Mouse (Mus musculus) lung, adult 2 months (tissue): ENCODE data around the gene Gpr68. TPM values are rescaled to one million over a fixed set of nuclear protein-coding genes. Genes with fewer than 3 reads are reported as not detected.

Experiments
- DNase-seq: peaks from one replicate; pipeline ENCODE4 v3.0.0; 2022
- H3K4me1 ChIP-seq: fragments of 200-500 bp; 2 replicates; pipeline ENCODE4 v1.6.1; 2011; ENCODE audit warnings: low read length; ENCODE audit not compliant: control insufficient read depth, insufficient read depth
- H3K4me3 ChIP-seq: fragments of 200-500 bp; replicated peaks from 2 replicates; pipeline ENCODE3; 2011; ENCODE audit warnings: low read depth, mild to moderate bottlenecking, control low read depth, low read length; ENCODE audit errors: extremely low read depth
- CTCF ChIP-seq: fragments of 200-500 bp; IDR thresholded peaks from 2 replicates; pipeline ENCODE4 v1.5.1; 2011; ENCODE audit warnings: mild to moderate bottlenecking, low read length, control low read depth; ENCODE audit not compliant: insufficient read depth
- POLR2A ChIP-seq: fragments of 200-500 bp; IDR thresholded peaks from 2 replicates; pipeline ENCODE4 v1.6.1; 2011; ENCODE audit warnings: low read depth, mild to moderate bottlenecking, control low read depth, low read length, borderline replicate concordance; ENCODE audit errors: extremely low read depth
- WGBS: fragments of 180-500 bp; shearing (Covaris S2); methylation state at CpG from one replicate; pipeline ENCODE4 v1.1.7; 2018; 5-methylcytosine and 5-hydroxymethylcytosine counted together
- polyA plus RNA-seq: library from polyadenylated mRNA; depleted of rRNA; stranded (reverse); fragments of >200 nt; gene quantifications from 2 replicates; pipeline ENCODE4 v1.2.3, GENCODE M21; 2012

Gpr68 gene
- polyA plus RNA-seq, 1 experiment: 3.2 TPM

DNA sequence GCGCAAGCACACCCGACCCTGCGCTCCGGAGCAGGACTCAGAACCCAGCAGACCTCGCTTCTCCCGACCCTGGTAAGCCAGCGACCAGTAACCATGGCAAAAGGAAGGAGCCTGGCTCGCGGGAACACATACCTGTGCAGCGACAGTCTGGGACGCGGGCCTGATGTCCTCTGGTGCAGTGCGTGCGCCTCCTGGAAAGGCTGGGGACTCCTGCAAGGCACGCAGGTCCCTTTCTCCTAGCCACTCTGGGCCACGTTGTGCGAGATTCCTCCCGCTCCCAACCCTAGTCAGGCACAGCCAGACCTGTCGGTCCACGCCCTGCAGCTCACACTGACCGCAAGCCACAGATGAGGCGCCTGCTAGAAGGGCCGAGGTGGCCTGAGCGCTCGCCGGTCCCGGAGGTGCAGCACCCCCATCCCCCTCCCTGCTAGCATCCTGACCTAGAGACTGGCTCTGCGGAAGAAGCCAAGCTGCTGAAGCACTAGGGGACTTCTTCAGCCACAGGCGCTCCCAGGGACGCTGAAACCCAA lies 8.8 kb downstream of the Gpr68 start:
- TF ChIP-seq CTCF: no peak
- no peak for TF ChIP-seq POLR2A
- Histone ChIP-seq H3K4me1 (no peaks in the 10 kb centered on the region), H3K4me3 (peak overlapping the region; percentile 4)
- 2% methylated on average over 30 of the region's 30 CpGs for WGBS
- no peak for DNase-seq

DNA sequence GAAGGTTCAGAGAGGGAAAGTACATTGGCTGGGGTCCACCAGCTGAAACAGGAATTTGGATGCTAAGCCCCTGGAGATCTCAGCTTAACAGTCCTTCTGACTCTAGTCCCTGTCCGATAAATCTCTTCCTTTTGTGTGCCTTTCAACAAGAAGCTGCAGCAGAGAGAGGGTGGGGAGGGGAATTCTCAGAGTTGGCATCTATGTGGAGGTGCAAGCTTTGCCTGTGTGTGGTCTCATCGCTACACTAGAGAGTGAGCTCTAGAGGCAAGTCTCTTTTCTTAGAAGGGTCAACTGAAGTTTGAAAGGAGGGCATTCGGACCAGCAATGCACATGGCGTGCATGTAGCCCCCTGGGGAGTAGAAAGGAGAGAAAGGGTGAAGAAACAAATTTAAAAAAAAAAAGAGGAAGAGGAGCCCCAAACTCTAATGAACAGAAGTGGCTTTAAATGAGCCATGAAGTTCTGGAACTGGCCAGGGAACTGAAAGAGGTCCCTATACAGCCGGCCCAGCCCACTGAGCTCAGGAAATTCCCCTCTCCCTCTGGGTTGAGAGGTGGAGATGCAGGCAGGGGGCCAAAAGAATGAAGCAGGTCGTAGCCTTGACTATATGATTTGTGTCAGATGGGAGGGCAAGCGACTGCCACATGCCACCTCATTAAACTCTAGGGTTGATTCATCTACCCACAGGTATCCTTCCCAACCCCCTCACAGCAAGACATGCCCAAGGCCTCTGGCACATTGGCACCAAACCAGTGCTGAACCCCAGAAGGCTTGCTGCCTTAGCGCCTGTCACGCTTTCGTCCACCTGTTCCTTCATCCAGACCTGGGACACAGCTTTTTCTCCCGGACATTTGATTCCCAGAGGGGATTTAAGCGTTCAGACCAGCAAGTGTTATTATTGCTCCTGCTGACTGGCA lies 10.0 kb downstream of the Gpr68 start:
- DNase-seq: no peak
- H3K4me3 ChIP-seq: no peak overlapping the region
- 34% methylated on average over 12 of the region's 12 CpGs for WGBS
- H3K4me1 ChIP-seq: no peaks in the 10 kb centered on the region
- TF ChIP-seq POLR2A (no peak), CTCF (no peak)

DNA sequence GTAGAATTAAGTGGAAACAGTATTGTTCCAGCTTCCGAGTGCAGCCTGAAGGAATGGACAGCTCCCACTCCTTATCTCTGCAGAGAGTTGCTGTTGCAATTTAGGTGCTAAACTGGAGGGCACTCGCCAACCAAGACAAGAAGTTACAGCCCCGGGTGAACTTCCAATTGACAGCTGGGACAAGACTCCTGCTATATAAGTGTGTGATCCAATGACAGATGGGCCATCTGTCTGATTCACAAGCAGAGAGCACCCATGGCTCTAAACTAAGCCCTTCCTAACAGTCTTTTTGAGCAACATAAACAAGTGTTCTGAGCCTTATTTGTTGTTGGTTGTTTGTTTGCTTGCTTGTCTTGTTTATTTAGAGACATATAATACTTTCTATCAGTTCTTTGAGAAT lies 11.3 kb downstream of the Gpr68 start:
- WGBS: 34% methylated on average over 3 of the region's 3 CpGs
- no peak overlapping the region for H3K4me3 ChIP-seq
- DNase-seq: no peak
- TF ChIP-seq CTCF (no peak), POLR2A (no peak)
- no peaks in the 10 kb centered on the region for H3K4me1 ChIP-seq

DNA sequence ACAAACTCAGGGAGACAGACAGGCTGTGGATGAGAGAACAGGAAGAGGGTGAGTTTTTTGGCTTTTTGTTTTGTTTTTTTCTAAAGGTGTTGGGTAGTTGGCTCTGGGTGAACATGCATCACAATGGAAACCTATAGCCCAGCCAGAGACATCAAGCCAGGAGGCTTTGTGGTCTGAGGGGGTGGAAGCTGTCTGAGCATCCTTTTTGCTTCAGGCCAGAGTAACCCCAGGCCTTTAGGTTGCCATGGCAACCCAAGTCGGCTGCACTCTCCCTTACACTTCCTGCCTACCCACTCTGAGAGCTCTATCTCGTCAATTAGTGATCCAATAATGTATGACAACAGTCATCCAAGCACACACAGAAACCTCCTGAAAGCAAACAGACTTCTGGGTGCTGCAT lies 12.5 kb downstream of the Gpr68 start:
- Histone ChIP-seq H3K4me3 (no peak overlapping the region), H3K4me1 (no peaks in the 10 kb centered on the region)
- 12% methylated on average over 2 of the region's 2 CpGs for WGBS
- no peak for DNase-seq
- no peak for TF ChIP-seq POLR2A
- TF ChIP-seq CTCF: no peak

GRCm38 (mm10) chr12:100890548-100890947 lies 17.4 kb downstream of the Gpr68 start:
- TF ChIP-seq CTCF: no peak
- no peak for TF ChIP-seq POLR2A
- DNase-seq: no peak
- Histone ChIP-seq H3K4me3 (no peak overlapping the region), H3K4me1 (no peaks in the 10 kb centered on the region; the same call in 1 of the 2 replicates)
- WGBS: 76% methylated on average over 3 of the region's 3 CpGs

DNA sequence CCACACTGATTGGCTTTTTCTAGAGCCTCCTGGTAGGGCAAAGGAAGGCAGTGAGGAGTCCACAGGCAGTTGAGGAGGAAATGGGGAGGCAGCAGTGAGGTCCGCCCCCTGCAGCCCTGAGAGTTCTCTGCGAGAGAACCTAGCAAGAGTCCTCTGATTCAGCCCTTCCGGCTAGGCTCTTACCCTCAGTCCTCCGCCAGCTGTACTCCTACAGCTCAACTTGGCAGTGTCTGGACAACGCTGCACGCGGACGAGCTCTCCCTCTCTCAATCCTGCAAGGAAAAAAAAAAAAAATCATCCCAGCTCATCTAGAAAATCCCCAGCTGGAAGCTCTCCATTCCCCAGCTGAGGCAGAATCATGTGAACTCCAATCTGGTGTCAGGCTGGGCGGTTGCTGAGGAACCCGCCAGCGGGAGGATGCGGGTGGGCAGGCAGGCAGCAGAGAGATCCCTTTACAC lies 20.2 kb downstream of the Gpr68 start:
- TF ChIP-seq POLR2A: no peak
- no peak for TF ChIP-seq CTCF
- Histone ChIP-seq H3K4me3 (no peak overlapping the region), H3K4me1 (no peaks in the 10 kb centered on the region; the same call in 1 of the 2 replicates)
- no peak for DNase-seq
- WGBS: 24% methylated on average over 12 of the region's 12 CpGs

DNA sequence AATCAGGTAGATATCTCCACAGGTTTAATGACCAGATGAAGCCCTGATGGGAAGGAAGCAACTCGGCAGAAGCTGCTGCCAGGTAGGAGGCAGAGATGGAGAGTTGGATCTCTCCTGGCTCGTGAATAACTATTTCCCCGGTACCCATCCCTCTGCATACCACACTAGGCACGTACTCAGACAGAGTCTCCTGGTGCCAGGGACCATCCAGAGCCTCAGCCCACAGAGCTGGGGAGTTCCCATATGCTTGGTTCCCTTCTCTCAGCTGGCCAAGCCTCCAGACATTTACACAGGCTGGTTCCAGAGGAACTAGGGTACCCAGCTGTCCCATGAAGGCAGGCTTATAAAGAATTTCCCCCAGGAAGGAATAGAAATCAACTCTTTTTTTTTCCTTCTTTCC lies 21.1 kb downstream of the Gpr68 start:
- no peak overlapping the region for H3K4me3 ChIP-seq

GRCm38 (mm10) chr12:100885585-100885984 lies 22.4 kb downstream of the Gpr68 start:
- DNase-seq: no peak
- 86% methylated on average over 3 of the region's 3 CpGs for WGBS
- TF ChIP-seq CTCF (no peak), POLR2A (no peak)
- H3K4me3 ChIP-seq: no peak overlapping the region
- no peaks in the 10 kb centered on the region; the same call in 1 of the 2 replicates for H3K4me1 ChIP-seq

More for the DNA sequence above, 21.1 kb downstream of the Gpr68 start:
- TF ChIP-seq CTCF (no peak), POLR2A (no peak)
- 68% methylated on average over 4 of the region's 4 CpGs for WGBS
- DNase-seq: no peak
- no peaks in the 10 kb centered on the region; the same call in 1 of the 2 replicates for H3K4me1 ChIP-seq

DNA sequence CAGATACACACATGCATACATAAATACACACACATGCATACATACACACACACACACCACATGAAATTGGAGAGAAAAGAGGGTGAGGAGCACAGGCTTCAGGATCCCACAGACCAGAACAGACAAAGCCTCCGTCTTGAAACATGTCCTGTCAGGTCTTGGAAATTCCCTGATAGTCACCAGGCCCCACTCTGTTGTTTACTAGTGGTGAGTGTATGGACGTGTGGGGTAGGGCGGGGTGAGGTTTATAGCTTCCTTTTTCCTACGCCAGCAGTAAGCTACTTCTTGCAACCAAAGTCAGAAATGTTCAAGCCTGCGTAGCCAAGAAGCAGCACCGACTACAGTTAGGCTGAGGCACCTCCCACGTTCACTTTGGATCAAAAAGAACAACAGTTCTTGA lies 24.8 kb downstream of the Gpr68 start:
- no peak for TF ChIP-seq CTCF
- no peak for TF ChIP-seq POLR2A
- Histone ChIP-seq H3K4me1 (no peaks in the 10 kb centered on the region; the same call in 1 of the 2 replicates), H3K4me3 (no peak overlapping the region)
- 45% methylated on average over 7 of the region's 7 CpGs for WGBS
- no peak for DNase-seq
